Mouse (Mus musculus) A20 (cell line): ENCODE results near the gene Dctn1.

ENCODE experiments used
- DNase-seq: peaks from one replicate; pipeline ENCODE4 v3.0.0-alpha.2; 2011; ENCODE audit warnings: low read depth, low spot score

Gene Dctn1

GRCm38 (mm10) chr6:83169872-83170271 lies 4.2 kb downstream of the Dctn1 start:
- no peak for DNase-seq

GRCm38 (mm10) chr6:83171063-83171462 lies 5.3 kb downstream of the Dctn1 start:
- DNase-seq = no peak

GRCm38 (mm10) chr6:83172240-83172920 lies 6.7 kb downstream of the Dctn1 start:
- DNase-seq = no peak

GRCm38 (mm10) chr6:83175996-83176395 lies 10.3 kb downstream of the Dctn1 start:
- DNase-seq = no peak

- DNase-seq = no peak
Observed at GRCm38 (mm10) chr6:83179390-83180117, 13.8 kb downstream of the Dctn1 start.

GRCm38 (mm10) chr6:83180605-83181004 lies 14.9 kb downstream of the Dctn1 start:
- no peak for DNase-seq

GRCm38 (mm10) chr6:83184858-83185435 lies 19.2 kb downstream of the Dctn1 start:
- DNase-seq = no peak

- DNase-seq = no peak
Observed at GRCm38 (mm10) chr6:83185895-83186861, 20.5 kb downstream of the Dctn1 start.

- no peak for DNase-seq
Observed at GRCm38 (mm10) chr6:83186946-83187345, 21.2 kb downstream of the Dctn1 start.

GRCm38 (mm10) chr6:83193571-83193970 lies 27.9 kb downstream of the Dctn1 start:
- no peak for DNase-seq

- DNase-seq = no peak
Observed at GRCm38 (mm10) chr6:83197345-83198004, 31.8 kb downstream of the Dctn1 start.

- DNase-seq = no peak
Observed at GRCm38 (mm10) chr6:83203320-83203719, 37.6 kb downstream of the Dctn1 start.

GRCm38 (mm10) chr6:83205851-83206250 lies 40.1 kb downstream of the Dctn1 start:
- DNase-seq = no peak

- no peak for DNase-seq
Observed at GRCm38 (mm10) chr6:83206321-83206720, 40.6 kb downstream of the Dctn1 start.

GRCm38 (mm10) chr6:83207361-83208049 lies 41.8 kb downstream of the Dctn1 start:
- no peak for DNase-seq

GRCm38 (mm10) chr6:83208050-83208400 lies 42.3 kb downstream of the Dctn1 start:
- DNase-seq = no peak

- DNase-seq = no peak
Observed at GRCm38 (mm10) chr6:83210495-83210894, 44.8 kb downstream of the Dctn1 start.

- no peak for DNase-seq
Observed at GRCm38 (mm10) chr6:83211526-83211925, 45.8 kb downstream of the Dctn1 start.

GRCm38 (mm10) chr6:83215002-83215666 lies 49.4 kb downstream of the Dctn1 start:
- DNase-seq = peak; percentile 30

- DNase-seq = no peak
Observed at GRCm38 (mm10) chr6:83219814-83220213, 54.1 kb downstream of the Dctn1 start, which contains the start of gene Slc4a5. Slc4a5 (plus strand) TSS chr6:83219828.
